Mouse (Mus musculus) olfactory bulb, adult 2 months (tissue): ENCODE data around the gene Top1.

Source experiments
- CTCF ChIP-seq: fragments of 200-500 bp; IDR thresholded peaks from 2 replicates; pipeline ENCODE4 v1.5.1; 2012; ENCODE audit warnings: low read depth, mild to moderate bottlenecking, low read length, moderate library complexity; ENCODE audit not compliant: insufficient read depth
- POLR2A ChIP-seq: fragments of 200-500 bp; IDR thresholded peaks from 2 replicates; pipeline ENCODE4 v1.6.1; 2012; ENCODE audit warnings: mild to moderate bottlenecking, low read depth, low read length, moderate library complexity; ENCODE audit not compliant: insufficient read depth

DNA sequence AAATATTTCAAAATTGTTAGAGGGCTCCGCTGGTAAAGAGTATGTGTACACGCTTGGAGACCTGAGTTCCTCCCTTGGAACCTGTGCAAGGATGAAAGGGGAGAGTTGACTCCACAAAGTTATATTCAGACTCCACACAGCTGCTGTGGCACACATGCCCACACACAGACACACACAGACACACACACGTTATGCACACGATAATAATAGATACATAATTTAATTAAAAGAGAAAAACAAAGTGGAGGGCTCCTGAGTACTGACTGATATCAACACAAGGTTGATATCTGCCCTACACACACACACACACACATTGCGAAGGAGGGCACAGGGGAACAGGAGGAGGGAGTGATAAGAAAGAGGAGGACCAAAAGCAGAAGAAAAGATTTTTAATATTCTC is 26.4 kb upstream of the Top1 start:
- TF ChIP-seq CTCF (no peak), POLR2A (no peak)
